Mouse (Mus musculus) spleen, postnatal 36 days (tissue): ENCODE data around the gene Kcnh3.
"Not testable (repeated sequence)": the region's sequence is repeated elsewhere in the genome, so short reads cannot be mapped to it uniquely, and the experiment has no call there.

Experiments
- DNase-seq, 2 experiments: peaks; one replicate each; pipeline ENCODE4 v3.0.0; 2022; ENCODE audit warnings: low spot score in 2 of 2, mixed read lengths in 1 of 2

Kcnh3 gene

GRCm38 (mm10) chr15:99238006-99238405 lies 13.3 kb downstream of the Kcnh3 start:
- no peak for DNase-seq

- DNase-seq, result no peak
These were observed 15.5 kb downstream of the Kcnh3 start for GRCm38 (mm10) chr15:99240129-99240528.

GRCm38 (mm10) chr15:99241249-99241648 lies 16.6 kb downstream of the Kcnh3 start:
- DNase-seq, result no peak

- DNase-seq, result no peak
These were observed 17.4 kb downstream of the Kcnh3 start for GRCm38 (mm10) chr15:99242045-99242444.

GRCm38 (mm10) chr15:99246736-99247135 lies 22.1 kb downstream of the Kcnh3 start:
- DNase-seq, result not testable (repeated sequence)

GRCm38 (mm10) chr15:99248972-99249371 lies 24.3 kb downstream of the Kcnh3 start:
- no peak for DNase-seq

GRCm38 (mm10) chr15:99249938-99250337 lies 25.3 kb downstream of the Kcnh3 start:
- DNase-seq, result no peak

GRCm38 (mm10) chr15:99251111-99251510 lies 26.4 kb downstream of the Kcnh3 start:
- not testable (repeated sequence) for DNase-seq

GRCm38 (mm10) chr15:99251626-99252380 lies 27.1 kb downstream of the Kcnh3 start, which contains the start of gene Mcrs1:
Mcrs1 (minus strand) TSS chr15:99251961.
- DNase-seq, result peak; percentile 93 to 97

GRCm38 (mm10) chr15:99252381-99253174 lies 27.9 kb downstream of the Kcnh3 start:
- no peak for DNase-seq

- DNase-seq, result not testable (repeated sequence)
These were observed 28.5 kb downstream of the Kcnh3 start for GRCm38 (mm10) chr15:99253175-99253479.

GRCm38 (mm10) chr15:99253772-99254171 lies 29.1 kb downstream of the Kcnh3 start:
- no peak for DNase-seq

GRCm38 (mm10) chr15:99254477-99255005 lies 29.9 kb downstream of the Kcnh3 start:
- DNase-seq, result no peak

GRCm38 (mm10) chr15:99255241-99255749 lies 30.6 kb downstream of the Kcnh3 start:
- DNase-seq, result no peak

GRCm38 (mm10) chr15:99259167-99259729 lies 34.6 kb downstream of the Kcnh3 start:
- DNase-seq, result no peak

- DNase-seq, result peak; percentile 72 to 73
These were observed 35.1 kb downstream of the Kcnh3 start for GRCm38 (mm10) chr15:99259730-99260252.

GRCm38 (mm10) chr15:99262702-99263101 lies 38.0 kb downstream of the Kcnh3 start:
- no peak for DNase-seq

GRCm38 (mm10) chr15:99264363-99264762 lies 39.7 kb downstream of the Kcnh3 start:
- no peak for DNase-seq

- DNase-seq, result peak; percentile 63 to 72
These were observed 41.0 kb downstream of the Kcnh3 start for GRCm38 (mm10) chr15:99265679-99266078.

- DNase-seq, result peak in 1 of 2 experiments; percentile 10
These were observed 51.4 kb downstream of the Kcnh3 start for GRCm38 (mm10) chr15:99276095-99276494.

- no peak for DNase-seq
These were observed 53.6 kb downstream of the Kcnh3 start for GRCm38 (mm10) chr15:99278271-99278670.

GRCm38 (mm10) chr15:99283456-99283855 lies 58.8 kb downstream of the Kcnh3 start:
- DNase-seq, result no peak
